Mouse (Mus musculus) right cerebral cortex, postnatal 25 days (tissue): ENCODE measurements around the gene Nudt5.

ENCODE experiments used
- DNase-seq: peaks from one replicate; pipeline ENCODE4 v3.0.0; 2022

Gene Nudt5

DNA sequence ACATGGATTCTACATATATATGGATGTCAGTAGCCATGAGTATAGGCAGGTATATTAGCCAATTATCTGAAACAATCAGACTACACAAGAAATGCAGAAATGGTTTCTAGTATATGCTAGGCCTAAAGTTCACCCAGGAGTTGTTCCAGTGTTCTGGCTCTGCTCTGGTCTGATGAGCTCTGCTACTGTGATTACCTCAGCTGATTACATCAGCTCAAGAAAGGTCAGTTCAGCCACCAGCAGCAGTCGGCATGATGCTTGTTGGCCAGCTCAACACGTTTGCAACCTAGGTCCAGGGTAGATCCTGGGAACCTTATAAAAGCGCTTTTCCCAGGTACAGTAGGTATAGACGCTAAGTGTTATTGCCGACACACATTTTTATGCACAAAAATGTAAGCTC is 24.9 kb downstream of the Nudt5 start:
- DNase-seq: no peak

DNA sequence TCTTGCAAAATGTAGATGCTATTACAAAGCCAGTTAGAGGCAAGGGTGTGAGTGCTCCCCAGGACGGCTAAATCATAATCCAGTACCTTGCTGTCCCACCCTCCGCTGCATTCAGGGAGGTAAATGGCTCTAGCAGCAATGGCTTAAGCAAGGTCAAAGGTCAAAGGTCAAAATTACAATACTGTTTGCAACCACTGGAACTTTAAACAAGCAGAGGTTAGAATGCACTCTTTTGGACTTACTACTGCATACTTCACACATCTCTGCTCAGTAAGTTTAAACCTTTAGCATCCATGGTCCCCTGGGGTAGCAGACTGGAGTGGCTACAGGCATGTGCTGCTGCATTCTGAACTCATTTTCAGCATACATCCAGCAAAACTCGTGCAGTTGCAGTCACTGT is 32.6 kb downstream of the Nudt5 start:
- no peak for DNase-seq

- DNase-seq: no peak
Observed at GRCm38 (mm10) chr2:5888865-5889264, 44.0 kb downstream of the Nudt5 start.

DNA sequence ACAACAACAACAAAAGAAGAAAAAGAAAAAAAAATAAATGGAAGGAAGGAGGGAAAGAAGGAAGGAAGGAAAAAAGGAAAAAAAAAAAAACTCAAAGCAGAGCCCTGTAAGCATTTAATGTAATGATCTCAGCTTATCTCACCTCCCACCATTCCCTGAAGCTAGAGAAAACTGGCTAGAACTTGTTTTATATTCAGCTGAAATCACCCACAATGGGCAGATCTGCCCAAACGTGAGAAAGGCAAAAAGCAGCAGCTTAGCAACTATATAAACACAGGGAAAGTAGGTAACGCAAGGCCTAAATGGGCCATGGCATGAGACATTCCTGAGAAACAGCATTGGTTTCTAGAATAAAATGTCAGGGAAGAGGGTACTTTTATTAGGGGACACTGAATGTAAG is 44.6 kb downstream of the Nudt5 start:
- no peak for DNase-seq

- DNase-seq: no peak
Observed at GRCm38 (mm10) chr2:5894296-5894695, 49.5 kb downstream of the Nudt5 start.

GRCm38 (mm10) chr2:5894843-5895570 is 50.2 kb downstream of the Nudt5 start, which contains the start of gene Sec61a2:
TSS of gene Sec61a2 (minus strand) at chr2:5895432.
- peak; percentile 99 for DNase-seq

GRCm38 (mm10) chr2:5900145-5900544 is 55.3 kb downstream of the Nudt5 start:
- DNase-seq: no peak

- DNase-seq: no peak
Observed at GRCm38 (mm10) chr2:5906092-5906491, 61.3 kb downstream of the Nudt5 start.

- no peak for DNase-seq
Observed at GRCm38 (mm10) chr2:5906625-5907024, 61.8 kb downstream of the Nudt5 start.

DNA sequence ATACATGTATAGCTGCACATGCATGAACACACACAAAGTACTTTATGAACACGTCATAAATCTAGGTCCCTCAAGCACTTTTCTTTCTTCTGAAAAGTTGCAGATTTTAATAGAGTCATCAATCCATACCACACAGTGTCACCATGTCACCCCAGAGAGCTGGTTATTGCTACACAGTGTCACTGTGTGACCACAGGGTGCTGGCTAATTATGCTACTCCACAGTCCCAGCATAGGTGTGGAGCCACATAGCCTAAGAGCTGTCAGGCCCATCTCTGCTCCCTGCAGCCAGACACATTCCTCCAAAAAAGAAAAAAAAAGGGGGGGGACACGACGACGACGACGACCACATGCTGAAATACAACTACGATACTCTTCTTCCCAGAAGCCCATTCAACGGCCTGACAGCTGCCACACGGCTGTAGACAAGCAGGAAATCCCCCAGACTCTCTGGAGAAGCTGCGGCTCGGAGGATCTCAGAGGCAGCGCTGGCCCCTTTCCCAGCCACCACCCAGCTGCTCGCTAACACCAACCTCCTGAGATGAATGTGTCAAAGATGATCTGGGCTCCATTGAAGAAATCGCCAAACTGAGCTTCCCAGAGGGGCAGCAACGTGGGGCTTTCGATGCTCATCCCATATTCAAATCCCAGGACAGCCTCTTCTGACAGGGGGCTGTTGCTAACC is 66.6 kb downstream of the Nudt5 start:
- DNase-seq: no peak
